Mouse (Mus musculus) limb, embryonic 14.5 days (tissue): ENCODE data around the gene Ripply3. TPM values are rescaled to one million over a fixed set of nuclear protein-coding genes. Genes with fewer than 3 reads are reported as not detected.

Source experiments
- ATAC-seq: fragments of 200-750 bp; cut with Nextera tagmentation; 2 replicates; pipeline ENCODE4 v1.8.0; 2017; ENCODE audit warnings: low read depth, moderate number of reproducible peaks, moderate TSS enrichment; ENCODE audit not compliant: low FRiP score
- DNase-seq: peaks from one replicate; pipeline ENCODE4 v3.0.0-alpha.2; 2015; ENCODE audit warnings: low spot score
- H3K27ac ChIP-seq: fragments of 300-500 bp; sonication (generic); replicated peaks from 2 replicates; pipeline ENCODE4 v1.5.1; 2014; ENCODE audit warnings: low read depth, mild to moderate bottlenecking, low read length, moderate library complexity, mixed read lengths
- H3K27me3 ChIP-seq: fragments of 300-500 bp; sonication (generic); 2 replicates; pipeline ENCODE4 v1.6.1; 2014; ENCODE audit warnings: low read length, mixed read lengths; ENCODE audit not compliant: control insufficient read depth, insufficient read depth
- H3K36me3 ChIP-seq: fragments of 300-500 bp; sonication (generic); 2 replicates; pipeline ENCODE4 v1.6.1; 2014; ENCODE audit warnings: mild to moderate bottlenecking, low read length, moderate library complexity, mixed read lengths; ENCODE audit not compliant: control insufficient read depth, insufficient read depth
- H3K4me1 ChIP-seq: fragments of 300-500 bp; sonication (generic); 2 replicates; pipeline ENCODE4 v1.6.1; 2014; ENCODE audit warnings: antibody characterized with exemption, low read length, mixed read lengths; ENCODE audit not compliant: control insufficient read depth, insufficient read depth
- H3K4me2 ChIP-seq: fragments of 300-500 bp; sonication (generic); replicated peaks from 2 replicates; pipeline ENCODE4 v1.6.1; 2014; ENCODE audit warnings: low read depth, mild to moderate bottlenecking, low read length, moderate library complexity; ENCODE audit not compliant: severe bottlenecking
- H3K4me3 ChIP-seq: fragments of 300-500 bp; sonication (generic); replicated peaks from 2 replicates; pipeline ENCODE4 v1.5.1; 2014; ENCODE audit warnings: low read length
- H3K9ac ChIP-seq: fragments of 300-500 bp; sonication (generic); 2 replicates; pipeline ENCODE4 v1.6.1; 2014; ENCODE audit warnings: mild to moderate bottlenecking, low read depth, low read length, moderate library complexity; ENCODE audit not compliant: severe bottlenecking
- H3K9me3 ChIP-seq: fragments of 300-500 bp; sonication (generic); 2 replicates; pipeline ENCODE4 v1.6.1; 2016; ENCODE audit warnings: low read length; ENCODE audit not compliant: control insufficient read depth
- POLR2A ChIP-seq: fragments of 200-500 bp; IDR thresholded peaks from 2 replicates; pipeline ENCODE4 v1.8.0; 2012; ENCODE audit warnings: inconsistent platforms, mild to moderate bottlenecking, moderate library complexity, borderline replicate concordance; ENCODE audit not compliant: insufficient read depth, insufficient read length; ENCODE audit errors: extremely low read depth
- WGBS: fragments of 180-500 bp; shearing (Covaris S2); extraction: QIAGEN DNeasy Blood & Tissue Kit; methylation state at CpG from one replicate; pipeline ENCODE4 v1.1.7; 2014; 5-methylcytosine and 5-hydroxymethylcytosine counted together
- polyA plus RNA-seq, 2 experiments: library from polyadenylated mRNA; depleted of rRNA in 1 of 2; stranded (reverse) in 1 of 2; unstranded in 1 of 2; fragments of >200 nt; fragmentation: Nextera tagmentation in 1 of 2; extraction: Ambion mirVana in 1 of 2; gene quantifications; 2 replicates each; pipeline versions ENCODE4 v1.2.1 to v1.2.3; 2012 to 2014

The Ripply3 gene
- 2.3 and 2.9 TPM in 2 replicates for polyA plus RNA-seq (2012; rRNA removed)
- 5.2 TPM in 2 replicates for polyA plus RNA-seq (2014; fragmentation: Nextera tagmentation; extraction: Ambion mirVana)

DNA sequence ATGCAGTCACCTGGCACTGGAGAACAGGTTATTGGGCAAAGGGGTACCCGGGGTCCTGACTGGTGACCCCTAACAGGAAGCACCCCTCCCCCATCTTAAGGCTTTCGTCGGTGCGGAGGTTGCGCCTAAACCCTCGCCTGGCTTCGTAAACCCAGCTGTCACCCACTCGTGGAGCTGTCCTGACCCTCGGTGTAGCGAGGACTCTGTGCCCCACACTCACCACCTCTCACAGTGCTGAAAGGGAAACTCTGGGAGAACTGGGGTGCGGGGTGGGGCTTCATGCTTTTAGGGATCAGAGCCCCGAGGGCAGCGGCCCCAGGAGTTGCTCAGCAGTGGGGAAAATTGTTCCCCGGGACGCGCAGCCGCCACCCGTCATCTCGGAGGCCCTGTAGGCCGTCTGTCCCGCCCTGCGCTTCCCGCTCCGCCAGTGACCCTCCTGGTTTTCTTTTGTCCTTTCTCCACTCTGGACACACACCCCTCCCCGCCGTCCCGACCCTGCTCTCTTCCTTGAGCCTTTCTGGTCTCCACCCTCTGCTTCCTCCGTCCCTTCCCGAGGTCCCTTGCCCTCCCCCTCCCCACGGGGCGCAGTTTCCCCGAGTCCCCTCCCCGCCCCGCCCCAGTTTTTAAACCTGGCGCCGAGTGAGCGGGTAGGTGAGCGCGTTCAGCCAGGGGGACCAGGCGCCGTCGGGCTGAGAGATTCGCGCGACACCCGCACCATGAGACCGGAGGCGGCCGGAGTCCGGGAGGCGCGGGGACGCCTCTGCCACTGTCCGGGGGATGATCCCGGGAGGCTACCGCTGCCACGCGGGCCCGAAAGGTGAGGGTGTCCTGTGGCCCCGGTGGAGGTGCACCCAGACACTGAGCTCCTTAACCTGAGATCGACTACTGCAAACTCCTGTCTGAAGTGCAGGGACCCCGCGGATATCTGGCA lies at the start of gene Ripply3:
Gene Ripply3 (plus strand): TSS at position 640 of the 931 bp plus-strand sequence.
- DNase-seq (no peak), ATAC-seq (no peak)
- Histone ChIP-seq H3K27ac (no peak within 1 kb of the TSS), H3K4me2 (peak within 1 kb of the TSS; percentile 81), H3K9me3 (no peaks in the 10 kb centered on the region), H3K4me1 (peaks cover 12% of the 10 kb centered on the region), H3K27me3 (peaks cover 22% of the 10 kb centered on the region), H3K9ac (peak within 1 kb of the TSS; percentile 49), H3K4me3 (peak within 1 kb of the TSS; percentile 51), H3K36me3 (no peaks in the 10 kb centered on the region)
- 2% methylated on average over 60 of the region's 63 CpGs for WGBS
- TF ChIP-seq POLR2A, result no peak

DNA sequence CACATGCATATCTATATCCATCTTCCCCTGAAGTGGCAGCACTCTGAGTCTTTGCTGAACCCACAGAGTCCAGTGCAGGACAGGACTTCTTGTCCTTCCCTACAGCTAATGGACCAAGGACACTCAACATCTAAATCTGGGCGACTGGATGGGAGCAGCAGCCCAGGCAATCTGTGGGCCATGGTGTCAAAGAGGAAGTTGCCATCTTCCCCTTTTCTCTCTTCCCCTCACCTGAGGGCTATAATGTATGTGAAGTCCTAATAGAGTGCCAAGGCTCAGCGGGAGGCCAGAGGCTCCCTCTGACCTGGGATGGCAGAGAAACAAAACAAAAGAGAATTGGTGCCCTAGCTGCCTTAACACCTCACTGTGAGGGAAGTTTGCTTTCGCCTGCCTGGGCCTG lies 44.2 kb upstream of the Ripply3 start:
- Histone ChIP-seq H3K9me3 (0 out of 2 replicates have a peak, but pooled peaks cover 4% of the 10 kb centered on the region), H3K9ac (no peak overlapping the region), H3K27me3 (no peaks in the 10 kb centered on the region), H3K4me1 (0 out of 2 replicates have a peak, but pooled peaks cover under 1% of the 10 kb centered on the region), H3K4me2 (no peak overlapping the region), H3K36me3 (peaks cover 4% of the 10 kb centered on the region; the same call in 1 of the 2 replicates), H3K27ac (no peak overlapping the region), H3K4me3 (no peak overlapping the region)
- ATAC-seq (no peak), DNase-seq (no peak)
- no peak for TF ChIP-seq POLR2A
- WGBS, result 93% methylated on average over 3 of the region's 3 CpGs

- WGBS, result 83% methylated on average over 9 of the region's 9 CpGs
Observed at GRCm38 (mm10) chr16:94287826-94288225, 40.4 kb upstream of the Ripply3 start.

GRCm38 (mm10) chr16:94289138-94290072 lies 38.8 kb upstream of the Ripply3 start:
- Histone ChIP-seq H3K4me2 (peak overlapping the region; percentile 98), H3K36me3 (no peaks in the 10 kb centered on the region), H3K4me1 (peaks cover 3% of the 10 kb centered on the region; the same call in 1 of the 2 replicates), H3K27me3 (no peaks in the 10 kb centered on the region), H3K4me3 (peak overlapping the region; percentile 84), H3K9ac (peak overlapping the region; percentile 76), H3K27ac (no peak overlapping the region), H3K9me3 (no peaks in the 10 kb centered on the region)
- DNase-seq (peak; percentile 14), ATAC-seq (peak; percentile 46)
- 14% methylated on average over 28 of the region's 39 CpGs for WGBS
- TF ChIP-seq POLR2A, result no peak

More at GRCm38 (mm10) chr16:94287826-94288225, 40.4 kb upstream of the Ripply3 start:
- Histone ChIP-seq H3K4me2 (no peak overlapping the region), H3K9ac (no peak overlapping the region), H3K9me3 (no peaks in the 10 kb centered on the region), H3K27me3 (no peaks in the 10 kb centered on the region), H3K27ac (no peak overlapping the region), H3K36me3 (no peaks in the 10 kb centered on the region), H3K4me1 (peaks cover 3% of the 10 kb centered on the region; the same call in 1 of the 2 replicates), H3K4me3 (no peak overlapping the region)
- ATAC-seq (no peak), DNase-seq (no peak)
- TF ChIP-seq POLR2A, result no peak
